Mouse (Mus musculus): Measurements from ENCODE around the gene H2-T23. TPM values are rescaled to one million over a fixed set of nuclear protein-coding genes. Genes with fewer than 3 reads are reported as not detected.
A peak's percentile ranks its signal among the peaks of the same experiment; 100 is the strongest.
"Not testable (repeated sequence)": the region's sequence is repeated elsewhere in the genome, so short reads cannot be mapped to it uniquely, and the experiment has no call there.

H2-T23 gene
- total RNA-seq, 2 experiments from 2014 or later, result 67.5 to 77.2 TPM

GRCm38 (mm10) chr17:36023710-36024654 is 8.7 kb downstream of the H2-T23 start:
- peak; percentile 67 for ATAC-seq (replicated peaks; ENCODE audit: poor library complexity)

GRCm38 (mm10) chr17:36022922-36023321 is 9.7 kb downstream of the H2-T23 start:
- ATAC-seq (replicated peaks; ENCODE audit: poor library complexity), result no peak

- no peak for ATAC-seq (replicated peaks; ENCODE audit: poor library complexity)
Measured at GRCm38 (mm10) chr17:36022098-36022497, 10.6 kb downstream of the H2-T23 start.

GRCm38 (mm10) chr17:36021309-36021708 is 11.3 kb downstream of the H2-T23 start:
- no peak for ATAC-seq (replicated peaks; ENCODE audit: poor library complexity)

GRCm38 (mm10) chr17:36020191-36021073 is 12.2 kb downstream of the H2-T23 start, which contains the start of gene H2-T24:
H2-T24 (minus strand) TSS chr17:36020560.
- peak; percentile 77 for ATAC-seq (replicated peaks; ENCODE audit: poor library complexity)

GRCm38 (mm10) chr17:36019519-36019918 is 13.1 kb downstream of the H2-T23 start:
- no peak for ATAC-seq (replicated peaks; ENCODE audit: poor library complexity)

GRCm38 (mm10) chr17:36018979-36019378 is 13.7 kb downstream of the H2-T23 start:
- no peak for ATAC-seq (replicated peaks; ENCODE audit: poor library complexity)

- no peak for ATAC-seq (replicated peaks; ENCODE audit: poor library complexity)
Measured at GRCm38 (mm10) chr17:36017046-36017445, 15.6 kb downstream of the H2-T23 start.

GRCm38 (mm10) chr17:36014977-36015376 is 17.7 kb downstream of the H2-T23 start:
- ATAC-seq (replicated peaks; ENCODE audit: poor library complexity), result no peak

GRCm38 (mm10) chr17:36004409-36004808 is 28.2 kb downstream of the H2-T23 start:
- not testable (repeated sequence) for ATAC-seq (replicated peaks; ENCODE audit: poor library complexity)

GRCm38 (mm10) chr17:36003331-36003730 is 29.3 kb downstream of the H2-T23 start:
- ATAC-seq (replicated peaks; ENCODE audit: poor library complexity), result no peak

- ATAC-seq (replicated peaks; ENCODE audit: poor library complexity), result peak; percentile 55
Measured at GRCm38 (mm10) chr17:36001966-36002365, 30.7 kb downstream of the H2-T23 start.

GRCm38 (mm10) chr17:36001121-36001897 is 31.3 kb downstream of the H2-T23 start:
- ATAC-seq (replicated peaks; ENCODE audit: poor library complexity), result no peak

- no peak for ATAC-seq (replicated peaks; ENCODE audit: poor library complexity)
Measured at GRCm38 (mm10) chr17:36000349-36000748, 32.3 kb downstream of the H2-T23 start.

GRCm38 (mm10) chr17:35999356-35999755 is 33.3 kb downstream of the H2-T23 start:
- ATAC-seq (replicated peaks; ENCODE audit: poor library complexity), result peak; percentile 4; the same call in 1 of the 2 replicates

GRCm38 (mm10) chr17:35998545-35999305 is 33.9 kb downstream of the H2-T23 start:
- ATAC-seq (replicated peaks; ENCODE audit: poor library complexity), result no peak

- ATAC-seq (replicated peaks; ENCODE audit: poor library complexity), result peak; percentile 32
Measured at GRCm38 (mm10) chr17:35997713-35998510, 34.7 kb downstream of the H2-T23 start.

- peak; percentile 60 for ATAC-seq (replicated peaks; ENCODE audit: poor library complexity)
Measured at GRCm38 (mm10) chr17:35996949-35997348, 35.7 kb downstream of the H2-T23 start.

- ATAC-seq (replicated peaks; ENCODE audit: poor library complexity), result no peak
Measured at GRCm38 (mm10) chr17:35994879-35995240, 37.8 kb downstream of the H2-T23 start.
